Mouse (Mus musculus) lung, postnatal 25 days (tissue): ENCODE measurements at regions not wholly inside any gene's neighbourhood (a gene's known extent, or its start where the extent isn't known, plus 50 kb on each side); places are given as distances from the start of the nearest gene placed in this dataset.

Experiments used
- DNase-seq: peaks from one replicate; pipeline ENCODE4 v3.0.0; 2022; ENCODE audit warnings: low spot score

GRCm38 (mm10) chr2:17290709-17291108 lies 440.6 kb downstream of the Nebl start:
- no peak for DNase-seq

GRCm38 (mm10) chr2:17287598-17287997 lies 443.7 kb downstream of the Nebl start:
- DNase-seq, result peak; percentile 53

- no peak for DNase-seq
Measured at GRCm38 (mm10) chr2:17249960-17250359, 481.3 kb downstream of the Nebl start.

GRCm38 (mm10) chr2:17245821-17246220 lies 485.4 kb downstream of the Nebl start:
- DNase-seq, result no peak

- DNase-seq, result no peak
Measured at GRCm38 (mm10) chr2:17215607-17216006, 515.7 kb downstream of the Nebl start.

GRCm38 (mm10) chr2:17214881-17215280 lies 516.4 kb downstream of the Nebl start:
- DNase-seq, result no peak

GRCm38 (mm10) chr2:17212566-17212965 lies 518.7 kb downstream of the Nebl start:
- DNase-seq, result peak; percentile 5

- no peak for DNase-seq
Measured at GRCm38 (mm10) chr2:17211105-17211504, 520.2 kb downstream of the Nebl start.

- DNase-seq, result no peak
Measured at GRCm38 (mm10) chr2:17193611-17194010, 537.7 kb downstream of the Nebl start.

GRCm38 (mm10) chr2:17189169-17189568 lies 542.1 kb downstream of the Nebl start:
- no peak for DNase-seq

GRCm38 (mm10) chr2:17187822-17188221 lies 543.4 kb downstream of the Nebl start:
- DNase-seq, result no peak

GRCm38 (mm10) chr2:17183696-17184095 lies 547.6 kb downstream of the Nebl start:
- DNase-seq, result no peak

GRCm38 (mm10) chr2:17181597-17181996 lies 549.7 kb downstream of the Nebl start:
- no peak for DNase-seq

- DNase-seq, result no peak
Measured at GRCm38 (mm10) chr2:17168896-17169295, 562.4 kb downstream of the Nebl start.

GRCm38 (mm10) chr2:17165016-17165415 lies 566.2 kb downstream of the Nebl start:
- peak; percentile 18 for DNase-seq

GRCm38 (mm10) chr2:17158463-17158862 lies 572.8 kb downstream of the Nebl start:
- peak; percentile 4 for DNase-seq

GRCm38 (mm10) chr2:17157336-17157735 lies 573.9 kb downstream of the Nebl start:
- no peak for DNase-seq

GRCm38 (mm10) chr2:17155596-17155995 lies 575.7 kb downstream of the Nebl start:
- DNase-seq, result no peak

- no peak for DNase-seq
Measured at GRCm38 (mm10) chr2:17123626-17124025, 607.6 kb downstream of the Nebl start.

- no peak for DNase-seq
Measured at GRCm38 (mm10) chr2:17117292-17117691, 614.0 kb downstream of the Nebl start.

GRCm38 (mm10) chr2:17111177-17111576 lies 620.1 kb downstream of the Nebl start:
- no peak for DNase-seq

GRCm38 (mm10) chr2:17101161-17101560 lies 630.1 kb downstream of the Nebl start:
- no peak for DNase-seq

- no peak for DNase-seq
Measured at GRCm38 (mm10) chr2:17097546-17097945, 633.7 kb downstream of the Nebl start.

- DNase-seq, result no peak
Measured at GRCm38 (mm10) chr2:17091454-17091853, 639.8 kb downstream of the Nebl start.

GRCm38 (mm10) chr2:17081266-17081665 lies 650.0 kb downstream of the Nebl start:
- no peak for DNase-seq
